Mouse (Mus musculus) embryo, embryonic 11.5 days (tissue): ENCODE measurements at regions not wholly inside any gene's neighbourhood (a gene's known extent, or its start where the extent isn't known, plus 50 kb on each side); places are given as distances from the start of the nearest gene placed in this dataset.

Experiments
- DNase-seq: peaks from one replicate; pipeline ENCODE4 v3.0.0-alpha.2; 2012; ENCODE audit warnings: low read depth, low spot score

DNA sequence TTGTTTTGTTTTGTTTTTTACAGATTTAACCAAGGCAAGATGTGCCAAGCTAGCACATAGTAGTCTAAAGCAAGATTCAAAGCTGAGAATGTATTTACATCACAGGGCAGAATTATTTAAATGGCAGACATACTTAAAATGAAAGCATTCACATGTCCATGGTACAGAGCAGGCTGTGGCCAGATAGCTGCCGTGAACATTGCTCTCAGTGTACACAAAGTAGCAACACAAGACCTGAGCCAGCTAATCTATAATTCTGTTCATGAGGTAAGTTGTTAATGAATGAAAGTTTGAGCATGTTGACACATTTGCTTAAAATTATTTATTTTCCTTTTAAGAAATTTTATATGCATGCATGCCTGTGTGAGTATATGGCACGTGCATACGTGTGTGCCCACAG, 164.0 kb downstream of the Dyrk2 start:
- no peak for DNase-seq

DNA sequence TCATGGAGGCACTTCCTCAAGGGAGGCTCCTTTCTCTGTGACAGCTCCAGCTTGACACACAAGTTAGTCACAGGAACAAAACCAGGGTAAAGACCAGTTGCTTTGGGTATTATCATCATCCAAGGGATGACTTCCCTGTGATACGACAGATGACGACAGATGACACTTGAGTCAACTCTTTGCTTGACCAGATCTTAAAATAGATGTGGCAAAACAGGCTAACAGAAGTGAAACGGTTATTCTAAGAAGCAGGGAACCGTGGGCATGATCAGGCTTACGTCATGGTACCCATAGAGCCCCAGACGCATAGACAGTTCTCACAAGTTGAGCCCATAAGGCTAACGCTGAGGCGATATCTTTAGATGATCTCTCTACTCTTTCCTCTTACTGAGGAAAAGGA, 160.3 kb downstream of the Dyrk2 start:
- no peak for DNase-seq

DNA sequence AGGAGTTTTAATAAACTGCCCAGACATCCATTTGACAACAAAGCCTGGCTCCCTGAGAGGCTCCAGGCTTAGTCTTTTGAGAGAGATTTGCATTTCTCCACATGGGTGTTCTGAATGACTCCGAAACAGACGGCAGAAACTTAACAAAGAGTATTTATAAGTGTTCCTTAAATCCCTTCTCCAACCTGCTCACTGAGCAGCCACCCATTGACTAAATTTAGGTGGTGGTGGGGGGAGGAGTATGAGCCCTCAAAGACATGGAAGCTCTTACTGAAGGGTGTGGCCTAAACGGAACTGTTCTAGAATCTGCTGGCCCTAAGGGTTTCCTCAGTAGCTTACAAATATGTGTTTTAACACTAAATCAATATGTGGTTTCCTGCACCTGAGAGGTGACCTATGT, 158.5 kb downstream of the Dyrk2 start:
- DNase-seq: no peak

DNA sequence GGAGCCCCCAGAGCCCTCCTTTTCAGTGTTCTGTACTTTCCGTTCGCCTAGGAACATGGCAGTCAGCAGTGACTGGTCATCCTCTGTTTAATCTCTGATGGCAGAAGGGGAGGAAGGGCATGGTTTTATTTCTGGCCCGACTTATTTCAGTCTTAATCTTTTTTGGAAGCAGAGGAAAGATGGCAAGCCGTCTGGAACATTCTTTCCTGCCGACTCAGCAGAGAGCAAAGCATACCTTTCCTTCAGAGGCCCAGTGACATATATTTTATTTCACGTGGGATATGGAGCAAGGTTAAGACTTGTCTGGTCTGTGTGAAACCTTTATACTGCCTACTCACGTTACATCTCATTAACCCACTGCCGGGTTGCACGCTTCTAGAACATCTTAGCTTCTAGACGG, 158.1 kb downstream of the Dyrk2 start:
- DNase-seq: no peak

DNA sequence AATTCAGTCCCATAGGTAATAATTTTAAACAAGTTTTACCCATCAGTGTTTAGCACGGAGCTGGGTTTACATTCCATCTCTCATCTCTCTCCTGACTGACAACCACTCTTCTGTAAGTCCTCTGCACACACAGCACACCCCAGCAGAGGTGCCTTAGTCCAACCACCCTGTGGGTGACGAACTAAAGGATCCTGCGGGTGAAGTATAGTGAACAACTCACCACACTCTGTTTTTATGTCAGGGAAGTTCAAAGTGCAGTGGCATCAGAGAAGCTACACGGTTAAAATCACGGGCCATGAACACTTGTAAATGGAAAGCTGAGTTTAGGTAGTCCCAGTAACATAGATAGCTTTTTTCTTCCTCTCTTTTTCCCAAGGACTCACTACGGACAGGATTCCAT, 157.1 kb downstream of the Dyrk2 start:
- no peak for DNase-seq

DNA sequence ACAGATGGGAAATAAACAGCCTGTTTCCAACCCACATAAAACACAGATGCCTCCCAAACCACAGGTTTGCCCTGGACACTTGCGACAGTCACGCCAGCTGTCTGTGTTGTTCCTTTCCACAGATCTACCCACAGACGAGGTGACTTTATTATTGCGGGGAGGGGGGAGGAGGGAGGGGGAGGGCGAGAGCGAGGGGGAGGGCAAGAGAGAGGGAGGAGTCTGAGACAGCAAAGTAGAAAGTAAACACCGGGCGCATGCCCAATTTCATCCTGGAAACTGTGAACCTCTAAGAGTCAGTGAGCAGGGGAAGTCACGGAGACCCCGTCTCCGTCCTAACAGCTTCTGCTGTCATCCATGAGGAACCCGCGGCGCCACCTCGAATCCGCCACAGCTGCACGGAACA, 155.8 kb downstream of the Dyrk2 start:
- no peak for DNase-seq

DNA sequence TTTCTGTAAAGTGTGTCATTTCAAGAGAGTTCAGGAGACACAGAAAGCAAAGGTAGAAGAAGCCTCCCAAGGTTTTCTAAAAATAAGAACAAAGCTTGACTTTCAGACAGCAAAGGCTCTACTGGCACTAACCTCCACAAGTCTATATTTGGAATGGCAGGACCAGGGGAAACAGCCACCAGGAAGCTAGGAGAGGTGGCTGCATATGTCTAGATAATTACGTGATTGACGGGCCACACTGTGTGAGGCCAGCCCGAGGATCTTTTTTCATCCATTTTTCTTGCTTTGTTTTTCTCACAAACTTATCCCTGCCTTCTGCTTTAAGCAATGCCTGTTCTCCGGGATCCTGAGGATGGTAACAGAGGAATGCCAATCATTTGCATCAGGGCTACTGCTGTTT, 155.4 kb downstream of the Dyrk2 start:
- DNase-seq: no peak

DNA sequence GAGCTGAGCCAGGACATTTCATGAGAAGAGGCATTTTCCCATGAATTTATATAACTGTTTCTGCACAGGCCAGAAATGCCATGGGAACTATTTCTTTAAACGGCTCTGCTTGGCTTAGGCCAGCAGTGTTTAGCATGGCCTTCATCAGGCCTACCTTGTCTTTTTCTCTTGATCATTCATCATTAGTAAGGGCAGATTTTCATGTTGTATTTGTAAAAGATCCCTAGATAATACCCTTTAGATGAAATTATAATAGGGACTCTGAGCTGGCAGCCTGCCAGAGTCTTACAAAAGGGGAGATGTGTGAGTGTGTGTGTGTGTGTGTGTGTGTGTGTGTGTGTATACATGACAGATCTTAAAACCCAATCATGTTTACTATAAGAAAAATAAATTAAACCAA, 149.4 kb downstream of the Dyrk2 start:
- DNase-seq: no peak

DNA sequence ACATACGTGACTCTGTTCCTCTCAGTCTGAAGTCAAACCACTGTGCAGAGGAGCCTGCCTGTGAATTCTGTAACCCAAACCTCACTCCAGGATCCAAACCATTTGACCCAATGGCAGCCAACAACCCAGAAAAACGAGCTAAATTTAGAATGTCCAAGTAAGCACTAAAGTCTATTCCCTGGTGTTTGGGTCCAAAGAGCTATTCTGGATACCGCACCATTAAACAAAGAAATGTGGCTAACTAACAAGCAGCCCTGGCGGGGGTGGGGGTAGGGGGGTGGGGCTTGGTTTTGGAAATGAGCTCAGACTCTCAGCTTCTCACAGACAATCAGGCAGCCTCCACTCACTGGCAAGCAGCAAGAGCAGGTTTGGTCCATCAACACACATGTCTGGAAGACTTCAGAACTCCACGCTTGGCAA, 147.9 kb downstream of the Dyrk2 start:
- no peak for DNase-seq

DNA sequence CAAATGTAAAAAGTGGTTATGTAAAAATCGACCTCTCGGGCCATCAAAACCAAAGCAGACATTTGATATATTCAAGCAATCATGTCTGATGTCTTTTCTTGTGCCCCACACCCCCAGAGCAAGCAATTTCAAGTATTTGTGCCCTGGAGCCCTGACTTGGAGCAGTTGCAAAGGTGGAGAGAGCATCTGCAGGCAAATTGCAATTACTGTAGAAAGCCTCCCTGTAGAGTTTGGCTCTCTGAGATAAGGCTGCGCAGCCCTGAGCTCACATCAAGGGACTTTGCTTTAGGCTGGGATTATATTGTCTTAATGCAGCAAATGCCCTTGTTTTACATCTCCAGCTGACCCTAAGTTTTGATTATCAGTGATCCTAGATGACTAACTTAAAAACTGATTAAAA, 147.3 kb downstream of the Dyrk2 start:
- no peak for DNase-seq

DNA sequence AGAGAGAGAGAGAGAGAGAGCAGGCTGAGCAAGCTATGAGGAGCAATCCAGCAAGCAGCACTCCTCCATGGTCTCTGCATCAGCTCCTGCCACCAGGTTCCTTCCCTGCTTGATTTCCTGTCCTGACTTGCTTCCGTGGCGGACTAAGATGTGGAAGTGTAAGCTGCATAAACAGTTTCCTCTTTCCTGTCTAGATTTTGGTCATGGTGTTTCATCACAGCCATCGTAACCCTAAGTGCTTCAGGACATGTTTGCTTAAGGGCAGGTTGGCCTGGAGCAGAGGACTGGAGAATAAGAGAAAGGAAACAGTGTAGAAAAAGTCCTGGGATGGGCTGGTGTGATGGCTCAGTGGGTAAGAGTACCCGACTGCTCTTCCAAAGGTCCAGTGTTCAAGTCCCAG, 133.9 kb downstream of the Dyrk2 start:
- no peak for DNase-seq

DNA sequence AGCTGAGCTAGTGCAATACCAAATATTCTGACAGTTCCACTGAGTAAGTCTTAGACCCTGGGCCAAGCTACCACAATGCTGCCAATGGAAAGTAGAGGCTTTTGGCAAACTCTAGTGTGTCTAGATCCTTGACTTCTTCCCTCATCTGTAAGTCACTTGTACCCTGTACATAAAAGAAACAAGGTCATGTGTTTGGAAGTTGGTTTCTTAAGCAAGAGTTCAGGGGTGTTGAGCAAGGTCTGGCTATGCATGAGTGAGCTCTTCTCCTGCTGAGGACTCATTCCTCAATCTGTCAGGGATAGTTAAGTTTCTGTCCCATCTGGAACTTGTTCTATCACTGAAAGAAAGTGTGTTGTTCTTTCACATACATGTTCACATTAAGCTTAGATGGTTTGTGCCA, 132.9 kb downstream of the Dyrk2 start:
- DNase-seq: no peak

DNA sequence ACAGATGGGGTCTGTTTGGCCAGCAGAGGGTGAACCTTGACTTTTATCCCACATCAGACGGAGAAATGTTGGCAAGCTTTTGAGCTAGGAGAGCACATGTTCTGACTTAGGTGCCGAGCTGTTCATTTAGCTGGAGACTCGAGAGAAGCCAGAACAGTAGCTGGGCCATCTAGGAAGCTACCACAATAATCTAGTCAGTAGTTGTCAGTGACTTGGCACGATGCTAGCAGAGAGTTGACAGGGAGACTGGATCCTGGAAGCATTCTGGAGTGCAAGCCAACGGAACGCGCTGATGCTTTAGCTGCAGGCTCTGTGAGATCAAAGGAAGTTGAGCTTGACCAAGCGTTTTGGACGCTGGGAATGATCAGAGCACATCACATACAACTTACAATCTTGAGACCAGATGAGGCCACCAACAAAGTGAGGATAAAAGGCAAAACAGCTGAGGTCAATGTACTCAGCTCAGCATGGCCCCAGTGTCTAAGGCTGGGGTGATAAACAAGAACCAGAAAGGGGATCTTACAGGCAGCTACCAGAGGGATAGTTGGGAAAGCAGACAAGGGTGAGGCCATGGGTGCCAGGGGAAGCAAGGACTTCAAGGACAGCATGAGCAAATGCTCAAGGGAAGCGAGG, 130.0 kb downstream of the Dyrk2 start:
- DNase-seq: no peak

DNA sequence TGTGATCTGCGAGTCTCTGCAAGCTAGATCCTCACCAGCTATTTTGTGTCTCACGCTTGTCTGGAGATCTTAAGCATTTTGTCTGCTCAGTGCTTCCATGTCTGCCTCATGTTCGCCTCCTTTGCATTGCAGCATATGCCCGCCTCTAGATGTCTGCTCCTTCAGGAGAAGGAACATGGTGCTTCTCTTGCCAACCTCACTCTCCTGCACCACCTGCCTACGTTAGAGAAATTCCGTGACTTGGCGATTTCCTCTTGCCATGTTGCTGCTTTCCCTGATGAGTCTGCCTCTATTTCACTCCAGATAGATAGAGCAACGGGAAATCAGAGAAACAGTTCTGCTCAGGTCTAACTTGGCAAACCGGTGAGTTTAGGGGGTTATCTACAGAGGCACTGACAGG, 126.2 kb downstream of the Dyrk2 start:
- DNase-seq: no peak

DNA sequence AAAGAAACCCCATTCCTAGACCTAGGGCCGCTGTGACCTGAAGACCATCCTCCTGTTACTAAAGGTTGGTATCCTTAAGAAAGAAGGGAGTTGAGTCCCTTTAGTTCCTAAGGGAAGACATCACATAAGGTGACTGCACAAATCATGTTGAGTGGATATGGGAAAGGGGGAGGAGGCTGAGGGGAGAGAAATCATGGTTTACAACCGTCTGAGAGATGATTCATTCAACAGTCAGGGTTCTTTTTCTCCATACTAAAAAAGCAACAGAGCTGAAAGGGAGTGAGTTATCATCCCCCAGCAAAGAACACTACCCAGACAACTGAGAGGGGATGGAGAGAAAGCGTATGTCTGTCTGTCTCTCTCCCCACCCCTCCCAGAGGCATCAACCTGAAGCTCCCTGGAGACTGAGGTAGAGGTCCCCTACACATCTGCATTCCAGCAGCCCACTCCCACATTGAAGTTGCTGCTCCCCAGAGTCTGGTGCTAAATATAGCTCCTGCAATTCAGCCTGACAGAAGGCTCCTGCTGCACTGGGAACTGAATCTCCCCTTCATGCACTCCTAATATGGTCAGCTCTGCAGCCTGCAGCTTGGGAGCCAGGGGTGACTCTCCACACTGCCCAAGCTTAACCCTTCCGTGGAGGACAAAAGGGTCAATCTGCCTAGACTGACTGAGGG, 123.2 kb downstream of the Dyrk2 start:
- DNase-seq: no peak

DNA sequence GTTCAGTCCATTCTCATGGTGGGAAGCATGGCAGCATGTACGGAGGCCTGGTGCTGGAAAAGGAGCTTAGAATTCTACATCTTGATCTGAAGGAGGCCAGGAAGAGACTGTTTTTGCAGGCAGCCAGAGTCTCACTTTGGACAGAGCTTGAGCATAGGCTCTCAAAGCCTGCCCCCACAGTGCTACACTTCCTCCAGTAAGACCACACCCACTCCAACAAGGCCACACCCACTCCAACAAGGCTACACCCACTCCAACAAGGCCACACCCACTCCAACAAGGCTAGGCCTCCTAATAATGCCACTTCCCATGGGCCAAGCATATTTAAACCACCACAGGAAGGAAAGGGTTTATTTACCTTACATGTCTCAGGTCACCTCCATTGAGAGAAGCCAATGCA, 121.0 kb downstream of the Dyrk2 start:
- no peak for DNase-seq

DNA sequence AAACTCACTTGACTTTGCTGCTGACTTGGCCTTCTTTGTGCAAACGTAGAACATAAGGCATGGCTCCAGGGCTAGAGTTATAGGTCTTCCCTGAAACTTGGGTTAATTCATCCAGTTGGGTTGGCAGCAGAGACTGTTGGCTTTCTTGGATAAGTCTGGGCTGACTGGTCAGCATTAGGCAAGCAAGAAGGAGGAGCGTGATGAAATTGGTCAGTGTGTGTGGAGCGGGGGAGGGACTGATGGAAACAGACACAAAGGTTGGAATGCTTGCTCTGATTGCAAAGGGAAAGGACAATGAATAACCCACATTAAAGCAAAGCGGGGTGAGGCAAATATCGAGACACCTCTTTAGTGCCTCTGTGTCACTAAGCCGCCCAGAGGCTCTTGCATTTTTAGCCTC, 120.3 kb downstream of the Dyrk2 start:
- no peak for DNase-seq

DNA sequence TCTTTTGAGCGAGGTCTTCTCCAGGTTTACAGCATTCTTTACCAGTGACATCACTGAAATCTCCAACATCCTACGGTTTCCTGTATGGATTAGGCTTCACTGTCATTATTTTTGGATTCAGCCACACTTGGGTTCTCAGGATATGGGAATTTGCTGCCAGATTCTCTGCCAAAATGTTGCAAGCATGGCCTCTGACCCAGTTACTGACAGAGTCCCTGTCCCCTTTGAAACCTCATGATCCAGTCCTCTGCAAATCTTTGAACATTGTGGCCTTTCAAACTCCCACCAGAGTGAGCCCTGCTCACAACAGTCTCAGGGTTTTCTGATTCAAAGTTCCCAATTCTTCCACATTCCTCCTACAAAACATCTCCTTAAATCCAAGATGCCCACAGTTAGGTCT, 118.9 kb downstream of the Dyrk2 start:
- DNase-seq: no peak

DNA sequence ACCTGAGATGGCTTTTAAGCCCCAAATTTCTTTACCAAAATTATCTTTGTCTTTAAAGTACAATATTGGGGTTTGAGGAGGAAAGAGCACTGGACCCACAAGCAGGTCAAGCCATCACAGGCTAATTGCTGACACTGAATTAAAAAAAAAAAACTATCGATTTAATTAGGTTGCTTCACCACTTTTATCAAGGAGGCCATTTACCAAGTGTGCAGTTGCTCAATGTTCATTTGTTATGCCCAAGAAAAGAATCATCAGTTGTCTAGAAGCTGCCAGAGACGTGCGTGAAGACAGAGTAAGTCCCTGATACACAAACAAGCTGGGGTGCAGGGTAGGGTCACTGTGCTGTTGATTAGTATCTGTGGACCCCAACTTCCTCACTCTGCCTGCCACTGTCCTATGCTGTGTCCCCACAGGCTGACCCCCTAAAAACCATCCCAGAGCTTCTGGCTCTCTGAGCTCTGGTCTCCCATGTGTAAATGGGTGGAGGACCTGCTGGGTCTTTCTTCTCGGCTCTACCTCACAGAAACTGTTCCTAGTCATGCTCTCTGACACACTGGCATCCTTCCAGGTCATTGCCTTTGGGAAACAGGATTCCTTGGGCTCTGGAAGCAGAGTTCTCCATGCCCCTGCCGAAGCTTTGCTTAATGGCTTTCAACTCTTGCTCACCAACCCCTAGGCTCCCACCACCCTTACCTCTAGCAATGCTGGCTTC, 116.8 kb downstream of the Dyrk2 start:
- no peak for DNase-seq

DNA sequence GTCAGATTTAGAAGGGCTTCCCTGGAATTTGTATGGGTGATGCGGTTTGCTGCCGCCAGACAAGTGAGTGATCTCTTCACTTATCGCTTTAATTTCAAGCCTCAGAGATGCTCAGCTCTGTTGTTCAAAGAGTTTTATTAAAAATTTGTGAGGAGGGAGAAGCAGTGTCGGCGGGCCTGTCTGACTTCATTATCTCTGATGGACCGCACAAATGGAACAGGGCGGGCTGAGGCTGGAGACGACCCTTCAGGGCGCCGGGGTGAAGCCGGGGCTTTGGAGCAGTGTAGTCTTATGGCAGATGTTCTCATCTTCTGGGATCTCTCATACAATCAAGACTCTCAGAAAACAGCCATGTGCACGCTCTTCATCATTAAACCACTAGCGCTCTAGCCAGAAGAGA, 115.2 kb downstream of the Dyrk2 start:
- no peak for DNase-seq

DNA sequence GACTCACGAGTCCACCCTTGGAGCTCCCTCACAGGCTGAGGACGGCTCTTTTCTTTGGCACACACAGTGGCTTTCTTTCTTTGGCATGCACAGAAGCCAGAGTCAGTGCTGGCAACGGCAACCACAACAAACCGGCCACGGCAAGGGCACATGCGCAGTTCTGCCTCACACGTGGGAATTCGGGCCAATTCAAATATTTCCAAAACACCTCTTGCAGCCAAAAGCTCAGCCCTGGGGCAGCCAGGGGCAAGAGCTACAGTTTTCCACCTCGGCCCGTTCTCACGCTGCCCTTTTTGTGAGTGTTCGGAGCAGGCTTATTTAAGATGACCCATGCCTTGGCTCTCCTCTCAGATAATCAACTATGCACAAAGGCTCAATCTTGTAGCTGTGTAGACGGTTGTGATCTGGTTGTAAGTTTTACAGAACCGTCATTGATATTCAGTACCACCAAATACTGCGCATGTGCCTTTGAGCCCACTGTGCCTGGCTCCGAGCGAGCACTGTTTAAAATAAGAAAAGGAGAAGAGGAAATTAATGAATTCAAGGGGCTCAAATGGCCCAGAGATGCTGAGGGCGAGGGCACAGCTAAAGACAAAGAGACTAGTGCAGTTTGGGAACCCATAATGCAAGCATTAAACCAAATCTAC, 111.1 kb downstream of the Dyrk2 start:
- DNase-seq: no peak

DNA sequence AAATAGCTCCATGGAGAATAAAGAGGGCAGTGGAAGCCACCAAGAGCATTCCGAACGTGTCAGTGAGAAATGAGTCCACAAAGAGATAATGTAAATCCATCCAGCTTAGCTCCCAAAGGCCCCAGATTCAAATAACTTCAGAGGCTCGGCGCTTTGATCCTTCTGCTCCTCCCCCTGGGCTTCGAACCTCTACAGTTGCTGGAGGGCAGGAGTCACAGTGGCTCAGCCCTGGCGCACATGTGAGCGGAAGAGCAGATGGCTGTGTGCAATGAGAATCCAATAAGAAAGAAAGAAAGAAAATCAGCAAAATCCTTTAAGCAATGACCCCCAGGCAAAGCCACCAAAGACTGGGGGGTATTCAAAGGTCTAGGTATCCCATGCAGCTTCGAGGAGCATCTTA, 109.6 kb downstream of the Dyrk2 start:
- no peak for DNase-seq
